Mouse (Mus musculus) layer of hippocampus, adult 9-10 months (tissue): ENCODE results near the gene Hax1.

ENCODE experiments used
- DNase-seq: peaks from one replicate; pipeline ENCODE4 v3.0.0; 2022; ENCODE audit warnings: low spot score

The Hax1 gene

GRCm38 (mm10) chr3:89962059-89962750 is 36.4 kb downstream of the Hax1 start:
- no peak for DNase-seq

GRCm38 (mm10) chr3:89961436-89961835 is 37.1 kb downstream of the Hax1 start:
- DNase-seq, result no peak

DNA sequence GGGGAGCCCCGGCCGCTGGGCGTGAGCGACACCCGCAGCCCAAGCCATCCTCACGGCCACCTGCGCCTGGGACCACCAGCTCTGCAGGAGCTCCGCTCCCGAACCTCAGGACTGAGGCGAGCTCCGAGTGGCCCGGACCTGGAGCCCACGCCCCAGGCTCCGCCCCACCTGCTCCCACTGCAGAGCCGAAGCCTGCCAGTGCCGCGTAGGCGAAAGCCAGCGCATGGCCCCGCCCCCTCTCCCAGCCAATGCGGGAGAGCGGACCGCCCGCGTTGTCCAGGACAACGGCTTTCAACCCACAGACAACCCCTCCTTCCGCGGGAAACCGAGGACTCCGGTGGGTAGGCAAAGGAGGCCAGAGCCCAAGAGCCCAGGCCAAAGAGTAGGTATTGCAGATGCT is 38.1 kb downstream of the Hax1 start:
- peak; percentile 70 for DNase-seq

DNA sequence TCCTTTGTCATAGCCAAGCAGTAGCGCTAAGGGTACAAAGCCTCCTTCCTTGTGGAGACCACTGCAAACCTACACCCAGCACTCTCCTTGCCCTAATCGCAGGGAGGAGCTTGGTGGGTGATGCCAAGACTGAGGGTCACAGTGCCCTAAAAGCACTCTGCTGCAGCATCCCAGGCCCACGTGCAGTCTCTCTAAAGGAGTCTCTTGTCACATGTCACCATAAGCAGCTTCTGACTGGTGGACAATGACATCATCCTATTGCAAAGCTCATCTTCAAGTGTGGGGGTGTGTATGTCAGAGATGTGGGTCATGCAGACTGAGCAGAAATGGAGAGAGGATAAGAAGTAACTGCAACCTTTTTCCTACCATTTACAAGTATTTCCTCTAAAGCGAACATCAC is 39.1 kb downstream of the Hax1 start:
- no peak for DNase-seq

DNA sequence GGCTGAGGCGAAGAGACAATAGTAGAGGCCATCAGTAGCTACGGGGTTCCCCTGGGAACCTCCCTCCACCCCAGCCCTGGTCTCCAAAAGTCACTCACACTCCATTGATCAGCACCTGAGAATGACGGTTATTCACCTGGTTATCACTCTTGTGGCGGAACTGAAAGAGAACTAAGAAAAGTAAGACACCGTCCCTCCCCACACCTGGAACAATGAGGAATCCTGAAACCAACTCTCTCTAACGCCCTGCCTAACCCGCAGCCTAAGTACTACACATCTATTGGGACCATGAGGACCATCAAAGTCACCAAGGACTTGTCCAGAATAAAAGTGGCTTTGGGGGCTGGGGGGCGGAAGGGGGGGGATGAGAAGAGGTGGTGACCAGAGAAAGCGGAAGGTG is 40.7 kb downstream of the Hax1 start:
- no peak for DNase-seq

- no peak for DNase-seq
Observed at GRCm38 (mm10) chr3:89956177-89956971, 42.2 kb downstream of the Hax1 start.

- peak; percentile 69 for DNase-seq
Observed at GRCm38 (mm10) chr3:89953420-89953819, 45.2 kb downstream of the Hax1 start.

GRCm38 (mm10) chr3:89948655-89949054 is 49.9 kb downstream of the Hax1 start:
- DNase-seq, result no peak

DNA sequence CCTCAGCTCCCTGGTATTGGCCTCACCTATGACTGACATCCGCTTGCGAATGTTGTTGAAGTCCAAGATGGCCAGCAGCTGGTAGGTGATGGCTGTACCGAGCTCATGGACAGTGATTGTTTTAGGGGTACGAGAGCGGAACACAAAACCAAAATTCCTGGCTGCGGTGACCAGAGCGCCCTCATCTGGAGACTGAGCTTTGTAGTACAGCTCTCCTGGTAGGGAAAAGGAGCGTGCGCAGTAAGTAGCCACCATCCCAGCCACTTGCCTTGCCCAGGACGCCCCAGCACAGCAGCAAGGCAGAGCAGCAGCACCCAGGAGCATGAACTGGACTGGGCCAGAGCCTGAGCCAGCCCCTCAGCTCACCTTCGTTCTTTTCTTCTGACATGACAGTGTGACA is 50.6 kb downstream of the Hax1 start:
- no peak for DNase-seq
